Mouse (Mus musculus): ENCODE measurements at regions not wholly inside any gene's neighbourhood (a gene's known extent, or its start where the extent isn't known, plus 50 kb on each side); places are given as distances from the start of the nearest gene placed in this dataset.

- no peak overlapping the region for H3K9ac ChIP-seq (ENCODE audit: insufficient read depth, low read depth)
- no peaks in the 10 kb centered on the region for H3K79me2 ChIP-seq (replicated peaks; ENCODE audit: control insufficient read depth, extremely low read depth, insufficient read depth, poor library complexity, severe bottlenecking)
- H3K9me3 ChIP-seq (replicated peaks; ENCODE audit: low read length) = no peaks in the 10 kb centered on the region
- no peak overlapping the region for H3K4me3 ChIP-seq (replicated peaks in 1 of 3; ENCODE audit: low read depth in 2 of 3, low read length in 2 of 3, poor library complexity in 1 of 3)
- no peaks in the 10 kb centered on the region for H3K4me1 ChIP-seq (ENCODE audit: control insufficient read depth in 1 of 2, insufficient read depth in 2 of 2)
- H3K36me3 ChIP-seq (replicated peaks in 1 of 2; ENCODE audit: control insufficient read depth in 1 of 2, insufficient read depth in 1 of 2, low read length in 1 of 2) = no peaks in the 10 kb centered on the region
- TF ChIP-seq ZNF384 (IDR thresholded peaks at IDR 0.05; ENCODE audit: low read depth, low read length) (no peak), CHD2 (IDR thresholded peaks at IDR 0.05; ENCODE audit: low read length) (no peak), SIN3A (IDR thresholded peaks at IDR 0.05; ENCODE audit: low read length) (no peak), MAFK (IDR thresholded peaks at IDR 0.05; ENCODE audit: insufficient replicate concordance, low read length) (no peak), JUN (IDR thresholded peaks at IDR 0.05; ENCODE audit: insufficient read depth, low read depth, low read length) (no peak), ZKSCAN1 (IDR thresholded peaks at IDR 0.05; ENCODE audit: borderline replicate concordance, low read depth, low read length) (no peak), JUND (conservative IDR thresholded peaks at IDR 0.05; ENCODE audit: low read depth, low read length) (no peak), NRF1 (IDR thresholded peaks at IDR 0.05; ENCODE audit: low read depth, low read length) (no peak), E2F4 (IDR thresholded peaks at IDR 0.05; ENCODE audit: insufficient replicate concordance, low read depth, low read length) (no peak), CTCF (conservative IDR thresholded peaks at IDR 0.05 in 1 of 2, IDR thresholded peaks at IDR 0.05 in 1 of 2; ENCODE audit: low read depth in 2 of 2, low read length in 2 of 2) (no peak), ZC3H11A (IDR thresholded peaks at IDR 0.05; ENCODE audit: low read depth, low read length) (no peak), ETS1 (conservative IDR thresholded peaks at IDR 0.05; ENCODE audit: low read depth, low read length) (no peak), HCFC1 (IDR thresholded peaks at IDR 0.05; ENCODE audit: low read depth, low read length) (no peak)
- H3K27ac ChIP-seq (ENCODE audit: insufficient read depth, low read depth) = no peak overlapping the region
- dilution Hi-C loops (cut with MboI; ENCODE audit: extremely low pct_ligation_motif_present, extremely low pct_unique_long_range_greater_than_20kb, low sequenced_read_pairs) (no loop called here), in situ Hi-C loops (cut with MboI; ENCODE audit: low pct_ligation_motif_present, low pct_unique_long_range_greater_than_20kb, low sequenced_read_pairs) (no loop called here)
- DNase-seq (ENCODE audit: extremely low read depth) = no peak
- peaks cover 78% of the 10 kb centered on the region for H3K27me3 ChIP-seq (replicated peaks)
- H3K4me2 ChIP-seq (ENCODE audit: insufficient read depth, low read depth, poor library complexity, severe bottlenecking) = no peak overlapping the region
Observed at GRCm38 (mm10) chr4:124278681-124279080, 331.9 kb downstream of the 3100002H09Rik start.

DNA sequence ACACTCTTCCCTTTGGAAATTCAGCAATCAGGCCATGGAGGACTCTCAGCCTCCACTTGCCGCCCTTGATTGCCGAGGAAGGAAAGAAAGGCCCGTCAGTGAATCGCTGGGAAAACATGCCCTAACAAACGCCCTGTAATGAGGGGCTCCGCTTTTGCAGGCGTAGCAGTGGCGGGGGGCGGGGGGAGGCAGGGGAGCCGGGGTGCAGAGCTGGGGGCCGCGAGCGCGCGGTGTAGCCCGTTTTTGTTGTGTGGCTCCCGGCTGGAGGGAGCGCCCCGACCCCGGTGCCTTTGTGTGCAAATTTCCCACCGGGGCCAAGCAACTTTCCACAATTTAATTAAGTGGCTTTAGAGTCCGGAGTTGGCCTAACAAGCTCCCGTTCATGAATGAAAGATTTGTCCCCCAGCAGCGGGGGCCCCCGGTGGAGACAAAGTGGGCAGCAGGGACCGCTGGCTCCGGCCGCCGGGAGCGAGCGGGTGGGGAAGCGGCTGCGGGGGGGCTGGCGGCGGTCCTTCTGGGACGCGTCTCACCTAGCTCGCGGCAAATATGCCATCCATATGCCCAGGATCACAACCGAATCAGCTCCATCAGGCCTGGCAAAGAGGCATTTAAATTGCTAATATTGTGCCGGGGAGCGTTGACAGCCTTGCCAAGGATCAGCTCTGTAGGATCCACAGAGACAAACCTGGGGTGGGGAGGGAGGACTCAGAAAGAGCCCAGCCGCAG is 333.0 kb downstream of the 3100002H09Rik start:
- H3K9ac ChIP-seq (ENCODE audit: insufficient read depth, low read depth) = no peak overlapping the region
- H3K4me3 ChIP-seq (replicated peaks in 1 of 3; ENCODE audit: low read depth in 2 of 3, low read length in 2 of 3, poor library complexity in 1 of 3) = no peak overlapping the region
- dilution Hi-C loops (cut with MboI; ENCODE audit: extremely low pct_ligation_motif_present, extremely low pct_unique_long_range_greater_than_20kb, low sequenced_read_pairs) = no loop called here
- H3K4me1 ChIP-seq (ENCODE audit: control insufficient read depth in 1 of 2, insufficient read depth in 2 of 2) = no peaks in the 10 kb centered on the region
- H3K27ac ChIP-seq (ENCODE audit: insufficient read depth, low read depth) = no peak overlapping the region
- DNase-seq (ENCODE audit: extremely low read depth) = no peak
- H3K9me3 ChIP-seq (replicated peaks; ENCODE audit: low read length) = no peaks in the 10 kb centered on the region
- H3K79me2 ChIP-seq (replicated peaks; ENCODE audit: control insufficient read depth, extremely low read depth, insufficient read depth, poor library complexity, severe bottlenecking) = no peaks in the 10 kb centered on the region
- TF ChIP-seq GABPA (IDR thresholded peaks at IDR 0.05; ENCODE audit: insufficient replicate concordance, low read depth, low read length) (no peak), ZNF384 (IDR thresholded peaks at IDR 0.05; ENCODE audit: low read depth, low read length) (no peak), RCOR1 (conservative IDR thresholded peaks at IDR 0.05; ENCODE audit: low read depth, low read length) (no peak), MAZ (IDR thresholded peaks at IDR 0.05; ENCODE audit: low read depth, low read length) (no peak), ZMIZ1 (IDR thresholded peaks at IDR 0.05; ENCODE audit: low read depth, low read length) (no peak), RAD21 (IDR thresholded peaks at IDR 0.05; ENCODE audit: low read depth, low read length) (no peak), NELFE (IDR thresholded peaks at IDR 0.05; ENCODE audit: low read depth, low read length) (no peak), BHLHE40 (IDR thresholded peaks at IDR 0.05; ENCODE audit: low read depth, low read length) (no peak), MEF2A (IDR thresholded peaks at IDR 0.05; ENCODE audit: borderline replicate concordance, low read depth, low read length) (no peak), SIN3A (IDR thresholded peaks at IDR 0.05; ENCODE audit: low read length) (no peak), NRF1 (IDR thresholded peaks at IDR 0.05; ENCODE audit: low read depth, low read length) (no peak), E2F4 (IDR thresholded peaks at IDR 0.05; ENCODE audit: insufficient replicate concordance, low read depth, low read length) (no peak), CHD2 (IDR thresholded peaks at IDR 0.05; ENCODE audit: low read length) (no peak), TCF12 (IDR thresholded peaks at IDR 0.05; ENCODE audit: low read depth, low read length) (no peak), PAX5 (IDR thresholded peaks at IDR 0.05; ENCODE audit: low read length) (no peak), MAFK (IDR thresholded peaks at IDR 0.05; ENCODE audit: insufficient replicate concordance, low read length) (no peak), TBP (conservative IDR thresholded peaks at IDR 0.05; ENCODE audit: low read depth, low read length) (no peak), ZC3H11A (IDR thresholded peaks at IDR 0.05; ENCODE audit: low read depth, low read length) (no peak)
- H3K27me3 ChIP-seq (replicated peaks) = peaks cover 76% of the 10 kb centered on the region
- no peak overlapping the region for H3K4me2 ChIP-seq (ENCODE audit: insufficient read depth, low read depth, poor library complexity, severe bottlenecking)
- in situ Hi-C loops (cut with MboI; ENCODE audit: low pct_ligation_motif_present, low pct_unique_long_range_greater_than_20kb, low sequenced_read_pairs) = no loop called here
- no peaks in the 10 kb centered on the region for H3K36me3 ChIP-seq (replicated peaks in 1 of 2; ENCODE audit: control insufficient read depth in 1 of 2, insufficient read depth in 1 of 2, low read length in 1 of 2)

All from CH12.LX (cell line).